Mouse (Mus musculus) v-Abl transformed pro-B cells (cell line): ENCODE data around the gene Erbb2.

Source experiments
- in situ Hi-C, 2 experiments: fragments of 400-800 bp; cut with MboI; formaldehyde crosslinking; loops; one replicate each; pipeline ENCODE4 v1.15.1; 2025; ENCODE audit not compliant: unreplicated experiment in 2 of 2

The Erbb2 gene

DNA sequence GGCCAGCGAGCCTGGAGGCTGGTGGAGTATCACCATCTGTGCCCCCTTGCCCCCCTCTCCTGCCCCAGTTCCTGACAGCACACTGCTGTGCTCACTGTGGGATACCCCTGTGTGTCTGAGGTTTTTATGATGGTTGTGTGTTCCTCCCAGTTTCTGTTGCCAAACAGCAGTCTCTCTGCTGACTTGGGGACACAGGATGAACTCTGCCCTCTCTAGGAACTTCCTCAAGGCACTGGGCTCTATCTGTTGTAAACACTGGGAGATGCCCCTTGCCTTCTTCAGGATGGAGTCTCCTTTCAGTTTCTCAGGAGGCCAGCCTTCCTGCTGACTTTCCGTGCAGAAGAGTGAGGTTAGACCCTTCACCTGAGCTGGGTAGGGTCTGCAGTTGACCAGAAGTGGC is 1.9 kb downstream of the Erbb2 start:
- in situ Hi-C loops: no loop called here

DNA sequence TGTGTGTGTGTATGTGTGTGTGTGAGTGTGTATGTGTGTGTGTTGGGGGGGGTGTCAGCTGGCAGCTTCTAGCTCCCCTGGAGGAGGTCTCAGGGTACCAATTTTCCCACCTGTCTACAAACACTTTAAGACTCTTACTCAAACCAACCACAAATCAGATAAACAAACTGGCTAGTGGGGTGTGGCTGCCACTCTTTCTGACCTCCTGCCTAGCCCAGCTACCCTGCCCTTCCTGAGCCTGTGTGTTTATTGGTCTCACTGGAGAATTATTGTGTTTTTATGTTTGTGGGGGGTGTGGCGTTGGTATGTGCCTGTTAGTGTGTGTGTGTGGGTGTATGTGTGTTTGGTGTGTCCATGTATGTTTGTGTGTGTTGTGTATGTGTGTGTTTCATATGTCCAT is 4.8 kb downstream of the Erbb2 start:
- in situ Hi-C loops: no loop called here

DNA sequence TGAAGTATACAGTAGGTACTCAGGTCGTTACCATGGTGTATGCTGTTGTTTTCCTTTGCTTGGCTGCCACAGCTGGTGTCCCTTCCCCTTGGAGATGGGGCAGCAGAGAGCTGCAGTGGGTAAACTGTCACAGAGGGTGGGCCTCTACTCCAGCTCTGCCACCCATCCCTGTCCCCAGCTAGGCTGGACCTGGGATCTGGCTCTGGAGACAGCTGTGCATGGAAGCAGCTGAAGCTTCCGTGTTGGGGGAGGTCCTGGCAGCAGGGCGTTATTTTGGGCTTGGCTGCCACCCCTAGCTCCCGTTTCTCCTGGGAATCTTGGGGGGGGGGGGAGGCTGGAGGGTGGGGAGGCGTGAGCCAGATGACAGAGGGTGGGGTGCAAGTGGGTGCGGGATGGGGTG is 6.0 kb downstream of the Erbb2 start:
- in situ Hi-C loops: no loop called here

DNA sequence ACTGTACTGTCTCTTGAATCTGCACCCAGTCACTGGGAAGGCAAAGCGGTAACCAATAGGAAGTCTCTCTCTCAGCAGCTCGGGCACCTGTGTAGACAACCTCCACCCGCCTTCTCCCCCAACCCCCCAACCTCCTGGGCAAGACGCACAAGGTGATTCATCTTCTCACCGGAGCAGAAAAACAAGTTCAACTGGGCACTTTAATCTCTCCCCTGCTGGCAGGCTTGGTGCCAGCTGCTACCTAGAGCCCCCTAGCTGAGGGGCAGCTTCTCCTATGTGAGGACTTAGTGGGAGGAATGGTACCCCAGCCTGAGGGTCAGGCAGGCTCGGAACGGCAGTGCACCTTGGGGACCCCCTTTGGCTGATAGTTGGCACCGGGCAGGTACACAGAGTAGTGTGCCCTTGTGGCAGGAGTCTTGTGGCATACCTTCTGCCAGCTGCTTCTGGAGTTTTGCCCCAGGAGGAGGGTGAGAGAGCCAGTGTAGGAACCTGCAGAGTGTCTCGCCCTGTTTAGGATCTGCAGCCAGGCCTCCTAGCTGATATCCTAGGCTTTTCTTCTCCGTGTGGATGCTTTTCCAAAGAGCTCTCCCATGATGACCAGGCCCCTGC is 6.8 kb downstream of the Erbb2 start:
- in situ Hi-C loops: no loop called here

DNA sequence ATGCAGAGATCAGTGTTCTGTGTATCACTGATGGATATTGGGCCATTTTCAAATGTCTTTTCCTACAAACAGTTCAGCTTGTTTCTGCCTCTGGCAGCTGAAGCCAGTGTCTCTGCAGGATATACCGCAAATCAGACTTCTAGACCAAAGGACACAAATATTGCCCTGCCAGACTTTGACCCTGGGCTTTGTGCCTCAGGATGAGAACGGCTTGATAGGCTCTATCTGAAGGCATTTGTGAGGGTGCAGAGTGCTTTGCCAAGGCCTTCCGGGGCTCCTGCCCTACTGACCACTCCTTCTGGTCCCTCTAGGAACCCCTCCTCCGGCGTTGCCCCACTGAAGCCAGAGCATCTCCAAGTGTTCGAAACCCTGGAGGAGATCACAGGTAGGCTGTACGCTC is 14.3 kb downstream of the Erbb2 start:
- in situ Hi-C loops: no loop called here

DNA sequence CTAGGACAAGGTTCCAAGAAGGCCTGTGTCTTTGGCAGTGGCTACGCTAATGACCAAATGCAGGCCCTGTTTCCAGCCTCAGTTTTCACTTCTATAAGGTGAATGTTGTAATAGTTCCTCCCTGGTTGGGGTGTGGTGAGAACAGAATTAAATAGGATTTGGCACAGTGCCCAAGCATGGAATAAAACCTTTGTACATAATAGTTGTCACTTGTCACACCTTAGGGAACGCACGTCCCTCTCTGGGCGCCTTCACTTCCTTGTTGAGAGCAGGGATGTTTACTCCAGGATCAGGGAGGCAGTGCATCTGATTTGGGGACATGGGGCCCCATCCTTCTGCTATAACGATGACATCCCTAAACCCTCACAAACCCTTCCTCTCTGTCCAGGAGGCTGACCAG is 16.2 kb downstream of the Erbb2 start:
- in situ Hi-C loops: no loop called here

DNA sequence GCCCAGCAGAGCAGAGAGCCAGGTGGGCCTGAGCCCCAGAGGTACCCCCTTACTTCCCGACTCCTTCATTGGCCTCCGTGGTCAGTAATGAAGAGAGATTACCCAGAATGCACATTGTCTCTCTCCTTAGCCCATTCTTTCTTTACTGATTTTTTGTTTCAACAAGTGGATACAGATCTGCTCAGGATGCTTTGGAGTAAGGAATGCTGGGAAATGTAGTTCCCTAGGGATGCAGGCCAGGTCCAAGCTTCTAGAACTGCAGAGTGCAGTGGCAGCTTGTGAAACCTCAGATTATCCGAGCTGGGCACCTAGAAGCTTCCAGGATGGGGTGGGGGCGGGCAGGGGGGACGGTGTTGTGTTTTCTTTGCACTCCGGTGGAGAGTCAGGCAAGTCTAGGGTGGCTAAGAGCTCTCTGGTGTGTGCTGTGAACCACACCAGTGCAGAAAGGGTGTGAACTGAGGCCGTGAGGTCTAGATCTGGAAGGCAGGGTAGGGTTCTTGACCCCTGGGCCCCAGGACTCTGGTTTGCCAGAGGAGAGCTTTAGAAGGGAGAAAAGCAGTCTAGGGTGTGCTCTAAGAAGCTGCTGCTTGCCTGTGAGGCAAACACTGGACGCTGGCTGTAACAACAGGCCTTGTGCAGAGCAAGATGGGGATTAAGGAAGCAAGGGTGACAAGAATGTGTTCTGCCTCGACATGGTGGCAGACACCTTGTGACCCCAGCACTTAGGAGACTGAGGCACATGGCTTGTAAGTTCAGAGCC is 19.7 kb downstream of the Erbb2 start:
- in situ Hi-C loops: no loop called here

DNA sequence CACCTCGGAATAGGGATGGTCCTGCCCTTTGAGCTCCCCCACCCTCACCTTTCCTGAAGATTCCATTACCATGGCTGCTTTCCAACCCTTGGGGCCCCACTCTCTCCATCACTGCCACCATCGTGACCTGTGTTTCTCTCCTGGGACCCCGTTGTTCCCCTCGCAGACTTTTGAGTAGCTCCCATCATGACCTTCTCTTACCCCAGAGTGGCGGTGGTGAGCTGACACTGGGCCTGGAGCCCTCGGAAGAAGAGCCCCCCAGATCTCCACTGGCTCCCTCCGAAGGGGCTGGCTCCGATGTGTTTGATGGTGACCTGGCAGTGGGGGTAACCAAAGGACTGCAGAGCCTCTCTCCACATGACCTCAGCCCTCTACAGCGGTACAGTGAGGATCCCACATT is 23.5 kb downstream of the Erbb2 start:
- in situ Hi-C loops: loop anchor here in 1 of 2 experiments (5.0 kb wide), 1 partner anchor 168 kb away; no protein-coding TSS in a partner anchor

DNA sequence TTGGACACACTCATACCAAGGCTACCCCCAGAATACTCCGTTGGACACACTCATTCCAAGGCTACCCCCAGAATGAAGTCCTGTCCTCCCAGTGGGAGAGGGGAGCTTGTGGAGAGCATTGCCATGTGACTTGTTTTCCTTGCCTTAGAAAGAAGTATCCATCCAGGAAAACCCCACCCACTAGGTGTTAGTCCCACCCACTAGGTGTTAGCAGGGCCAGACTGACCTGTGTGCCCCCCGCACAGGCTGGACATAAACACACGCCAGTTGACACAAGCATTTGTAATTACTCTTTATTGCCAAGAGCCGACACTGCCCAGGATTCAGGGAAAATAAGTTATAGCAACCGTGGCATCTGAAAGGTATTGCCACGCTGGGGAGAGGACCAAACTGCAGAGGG is 25.2 kb downstream of the Erbb2 start:
- in situ Hi-C loops: loop anchor here in 1 of 2 experiments (5.0 kb wide), 1 partner anchor 170 kb away; no protein-coding TSS in a partner anchor

DNA sequence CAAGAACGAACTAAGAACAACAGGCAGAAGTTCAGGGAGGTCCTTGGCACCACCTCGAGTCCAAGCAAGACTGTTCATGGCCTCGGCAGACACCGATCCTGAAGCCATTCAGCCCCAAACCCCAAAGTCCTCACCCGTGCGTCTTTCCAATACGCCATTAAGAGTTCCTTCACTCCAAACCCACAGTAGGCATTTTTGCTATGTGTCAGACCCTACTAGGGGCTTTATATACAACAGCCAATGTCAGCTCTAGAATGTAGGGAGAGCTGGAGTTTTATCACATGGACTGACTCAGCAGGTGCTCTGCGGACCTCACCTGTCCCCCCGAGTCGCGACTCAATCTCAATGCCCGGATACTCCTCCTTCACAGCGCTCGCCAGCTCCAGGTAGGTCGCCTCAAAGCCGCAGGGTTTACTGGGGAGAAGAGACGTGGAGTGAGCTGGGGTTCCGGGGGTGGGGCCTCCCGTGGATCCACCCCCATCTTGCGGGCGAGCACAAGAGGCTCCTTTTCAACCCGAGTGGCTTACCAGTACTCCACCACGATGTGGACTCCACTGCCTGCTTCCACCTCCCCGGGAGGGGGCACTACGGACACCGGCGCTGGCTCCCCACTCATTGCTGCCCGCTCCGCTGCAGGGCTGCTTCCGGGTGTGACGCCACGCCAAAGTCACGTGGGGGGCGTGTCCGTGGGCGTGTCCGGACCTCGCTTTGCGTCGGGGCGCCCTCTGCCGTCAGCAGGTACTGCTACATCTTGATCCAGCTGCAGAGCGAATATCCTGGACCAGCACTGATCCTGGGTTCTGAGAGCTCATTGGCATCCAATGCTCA is 26.3 kb downstream of the Erbb2 start, which contains the start of gene Mien1:
TSS of gene Mien1 (minus strand) at position 661 of the 828 bp plus-strand sequence.
- in situ Hi-C loops: loop anchor here in 1 of 2 experiments (5.0 kb wide), 1 partner anchor 171 kb away; no protein-coding TSS in a partner anchor

DNA sequence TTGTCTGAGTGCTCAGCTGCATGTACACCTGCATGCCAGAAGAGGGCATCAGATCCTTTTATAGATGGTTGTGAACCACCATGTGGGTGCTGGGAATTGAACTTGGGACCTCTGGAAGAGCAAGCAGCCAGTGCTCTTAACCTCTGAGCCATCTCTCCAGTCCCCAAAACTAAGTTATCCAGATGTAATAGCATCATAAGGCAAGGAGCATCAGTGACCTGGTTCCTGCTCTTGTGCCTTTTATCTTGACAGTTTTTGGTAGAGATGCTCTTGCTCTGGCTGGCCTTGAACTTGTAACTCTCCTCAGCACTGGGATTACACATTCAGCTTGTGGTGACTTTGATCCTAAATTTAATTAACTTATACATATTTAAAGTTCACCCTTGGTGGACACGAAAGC is 31.4 kb downstream of the Erbb2 start:
- in situ Hi-C loops: loop anchor here in 1 of 2 experiments (10.0 kb wide), 2 partner anchors 151 to 179 kb away; partner anchors contain the start of gene Lrrc3c

DNA sequence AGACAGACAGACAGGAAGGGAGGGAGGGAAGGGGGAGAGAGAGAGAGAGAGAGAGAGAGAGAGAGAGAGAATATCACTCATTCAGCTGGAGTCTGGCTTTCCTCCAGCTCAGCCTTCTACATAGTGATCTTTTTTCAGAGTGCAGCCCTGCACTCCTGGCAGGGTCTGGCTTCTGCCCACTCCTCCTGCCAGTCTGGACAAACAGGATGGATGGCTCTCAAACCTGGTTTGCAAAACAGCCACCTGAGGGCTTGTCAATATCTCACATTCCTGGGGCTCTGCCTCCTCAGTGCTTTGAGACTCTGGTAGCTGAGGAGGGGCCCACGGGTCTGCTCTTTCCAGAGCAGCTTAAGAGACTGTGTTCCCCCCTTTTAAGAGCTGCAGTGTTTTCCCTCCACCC is 33.0 kb downstream of the Erbb2 start:
- in situ Hi-C loops: loop anchor here in 1 of 2 experiments (5.0 to 10.0 kb wide), 3 partner anchors 103 to 180 kb away; partner anchors contain the start of gene Lrrc3c

DNA sequence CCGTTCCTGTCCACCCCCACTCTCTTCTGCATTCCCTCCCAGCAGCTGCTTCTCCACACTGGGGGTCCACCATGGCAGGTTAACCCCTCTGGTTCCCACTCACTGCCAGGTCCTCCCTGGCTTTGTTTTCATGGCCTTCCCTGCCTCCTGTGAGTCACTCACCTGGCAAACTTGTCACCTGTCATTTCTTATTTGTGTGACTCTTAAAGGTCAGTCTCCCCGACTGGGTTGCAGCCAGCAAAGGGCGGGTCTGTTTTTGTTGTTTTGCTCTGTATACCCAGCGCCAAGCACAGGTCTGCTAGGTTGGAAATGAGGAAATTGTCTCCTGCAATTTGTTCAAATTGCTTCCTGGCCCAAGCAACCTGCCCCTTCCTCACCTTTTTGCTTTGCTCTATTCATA is 33.4 kb downstream of the Erbb2 start:
- in situ Hi-C loops: loop anchor here in 1 of 2 experiments (5.0 to 10.0 kb wide), 3 partner anchors 103 to 181 kb away; partner anchors contain the start of gene Lrrc3c

DNA sequence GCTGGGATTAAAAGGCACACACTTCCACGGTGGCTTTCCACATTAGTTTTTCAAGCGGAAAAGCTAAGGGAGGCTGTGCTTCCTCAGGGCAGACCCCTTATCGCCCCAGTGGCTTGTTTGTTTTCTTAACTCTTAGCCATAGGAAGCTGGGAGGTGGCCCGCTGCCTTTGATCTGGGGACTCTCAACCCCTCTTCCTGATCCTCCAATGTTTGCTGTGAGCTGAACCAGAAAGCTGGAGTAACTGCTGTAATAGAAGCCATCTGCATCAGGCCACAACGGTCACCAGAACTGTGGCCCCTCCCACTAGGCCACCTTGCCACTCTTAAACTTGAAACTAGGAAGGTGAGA is 33.9 kb downstream of the Erbb2 start, which contains the start of gene Grb7:
TSS of gene Grb7 (plus strand) at position 182 of the 349 bp plus-strand sequence.
- in situ Hi-C loops: loop anchor here in 1 of 2 experiments (5.0 to 10.0 kb wide), 3 partner anchors 104 to 181 kb away; partner anchors contain the start of gene Lrrc3c

DNA sequence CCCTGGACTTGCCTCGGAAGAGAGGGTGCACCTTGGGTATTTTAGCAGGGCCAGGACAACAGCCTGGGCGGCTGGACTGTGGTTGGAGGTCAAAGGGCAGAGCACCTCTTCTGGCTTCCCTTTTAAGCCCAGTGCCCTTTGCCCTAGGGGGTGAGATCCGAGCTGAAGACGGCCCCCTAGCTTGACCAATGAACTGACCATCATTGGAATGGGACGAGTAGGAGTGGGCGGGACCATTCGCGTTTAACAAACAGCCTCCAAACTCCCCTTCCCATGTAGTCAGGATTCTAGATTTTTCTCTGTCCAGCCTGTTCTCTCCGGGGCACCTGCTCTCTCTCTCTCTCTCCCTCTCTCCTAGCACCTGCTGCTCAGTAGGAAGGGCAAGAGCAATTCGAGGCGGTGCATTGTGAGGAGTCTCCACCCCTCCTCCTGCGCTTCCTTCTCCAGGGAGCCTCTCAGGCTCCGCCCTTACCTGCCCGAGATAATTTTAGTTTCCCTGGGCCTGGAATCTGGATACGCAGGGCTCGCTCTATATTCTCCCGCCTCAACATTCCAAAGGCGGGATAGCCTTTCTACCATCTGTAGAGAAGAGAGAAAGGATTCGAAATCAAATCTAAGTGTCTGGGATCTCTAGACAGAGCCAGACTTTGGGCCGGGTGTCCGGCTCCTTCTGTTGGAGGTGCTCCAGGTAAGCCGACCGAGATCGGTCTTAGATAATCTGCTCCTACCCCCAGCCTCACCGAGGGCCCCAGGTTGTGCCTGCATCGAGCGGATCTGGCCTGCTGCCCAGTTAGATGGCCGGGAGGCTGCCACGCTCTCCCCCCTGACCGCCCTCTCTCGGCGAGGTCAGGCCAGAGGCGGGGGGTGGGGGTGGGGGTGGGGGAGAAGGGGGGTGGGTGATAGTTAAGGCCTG is 34.5 kb downstream of the Erbb2 start:
- in situ Hi-C loops: loop anchor here in 1 of 2 experiments (5.0 to 10.0 kb wide), 3 partner anchors 105 to 182 kb away; partner anchors contain the start of gene Lrrc3c

DNA sequence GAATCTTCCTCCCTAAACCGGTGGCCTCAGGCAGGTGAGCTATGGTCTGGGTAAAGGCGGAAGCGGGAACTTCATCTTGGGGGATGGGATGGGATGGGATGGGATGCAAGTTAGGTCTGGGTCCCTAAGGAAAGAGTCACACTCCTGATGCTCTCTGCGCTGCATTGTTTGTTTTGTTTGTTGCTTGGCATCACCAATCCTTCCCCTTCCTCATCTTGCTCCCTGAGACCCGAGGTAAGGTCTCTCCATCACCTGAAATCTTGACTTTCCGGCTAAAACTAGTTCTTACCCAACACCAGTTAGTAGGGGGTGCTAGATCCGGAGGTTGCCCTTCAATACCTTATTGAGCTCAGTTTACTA is 35.2 kb downstream of the Erbb2 start:
- in situ Hi-C loops: loop anchor here in 1 of 2 experiments (5.0 to 10.0 kb wide), 3 partner anchors 105 to 183 kb away; partner anchors contain the start of gene Lrrc3c

DNA sequence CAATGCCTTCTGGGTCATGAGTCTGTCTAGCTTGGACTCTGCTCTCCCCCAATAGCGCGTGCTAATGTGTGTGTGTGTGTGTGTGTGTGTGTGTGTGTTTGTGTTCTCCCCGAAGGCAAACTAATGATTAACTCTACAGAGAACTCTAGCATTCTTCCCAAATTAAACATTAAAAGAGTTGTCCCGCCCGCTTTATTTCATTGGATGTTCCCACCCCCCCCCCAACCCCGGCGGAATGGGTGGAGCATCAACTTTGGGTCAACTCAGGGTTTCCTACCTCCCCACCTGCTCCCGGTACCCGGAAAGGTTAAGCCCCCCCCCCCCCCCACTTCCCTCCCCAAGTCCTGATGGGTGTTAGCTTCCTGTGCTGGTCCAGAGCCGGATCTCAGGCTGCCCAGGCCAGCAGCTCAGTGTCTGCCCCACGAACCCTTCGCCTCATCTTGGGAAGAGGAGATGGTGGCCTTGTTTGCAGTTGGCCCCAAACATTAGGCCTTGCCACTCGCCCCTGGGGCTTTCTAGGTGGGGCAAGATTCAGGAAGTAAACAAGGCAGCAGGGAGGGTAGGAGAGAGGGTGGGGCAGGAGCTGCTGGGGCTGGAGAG is 36.0 kb downstream of the Erbb2 start:
- in situ Hi-C loops: loop anchor here in 1 of 2 experiments (5.0 to 10.0 kb wide), 3 partner anchors 106 to 183 kb away; partner anchors contain the start of gene Lrrc3c

DNA sequence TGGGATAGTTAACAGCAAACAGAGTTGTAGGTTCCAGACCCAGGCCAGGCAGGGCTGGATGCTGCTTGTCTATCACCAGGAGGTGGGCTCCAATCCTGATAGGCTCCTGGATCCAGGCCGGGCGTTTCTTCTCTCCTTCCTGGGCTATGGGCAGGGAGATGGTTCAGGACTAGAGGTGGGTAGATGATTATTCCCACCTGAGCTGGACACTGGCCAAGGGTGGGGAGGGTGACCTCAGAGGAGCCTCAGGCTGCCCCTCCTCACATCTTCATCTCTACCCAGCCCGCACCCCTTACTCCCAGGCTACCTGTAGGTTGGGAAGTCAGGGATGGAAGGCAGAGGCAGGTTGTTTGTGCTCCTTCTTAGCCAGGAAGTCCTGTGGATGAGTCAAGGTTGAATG is 37.1 kb downstream of the Erbb2 start:
- in situ Hi-C loops: loop anchor here in 1 of 2 experiments (5.0 to 10.0 kb wide), 3 partner anchors 107 to 185 kb away; partner anchors contain the start of gene Lrrc3c
